Mouse (Mus musculus) monocyte, adult 5-6 weeks (primary cell): ENCODE data around the gene Gtf2a2. TPM values are rescaled to one million over a fixed set of nuclear protein-coding genes. Genes with fewer than 3 reads are reported as not detected.

Experiments used
- ATAC-seq: fragments of 153-309, 156-312 bp; replicated peaks from 2 replicates; pipeline ENCODE4 v1.8.0; 2017; ENCODE audit warnings: mild to moderate bottlenecking; ENCODE audit not compliant: low TSS enrichment, insufficient number of reproducible peaks, severe bottlenecking, poor library complexity, low FRiP score
- total RNA-seq: library from RNA; stranded (forward); fragments of 200-1000, 200-491, 200-594 nt; gene quantifications from 3 replicates; pipeline ENCODE4 v1.2.3, GENCODE M21; 2017

Gtf2a2 gene
- total RNA-seq, 1 experiment from 2014 or later = 156 TPM

GRCm38 (mm10) chr9:70047839-70048238 is 35.5 kb downstream of the Gtf2a2 start:
- ATAC-seq = no peak

GRCm38 (mm10) chr9:70048280-70048679 is 35.9 kb downstream of the Gtf2a2 start:
- no peak for ATAC-seq

- ATAC-seq = no peak
These were observed 36.5 kb downstream of the Gtf2a2 start for GRCm38 (mm10) chr9:70048751-70049415.

- ATAC-seq = no peak
These were observed 37.0 kb downstream of the Gtf2a2 start for GRCm38 (mm10) chr9:70049416-70049783.

GRCm38 (mm10) chr9:70049839-70050238 is 37.5 kb downstream of the Gtf2a2 start:
- no peak for ATAC-seq

GRCm38 (mm10) chr9:70052730-70053129 is 40.4 kb downstream of the Gtf2a2 start:
- ATAC-seq = no peak

- ATAC-seq = no peak
These were observed 41.1 kb downstream of the Gtf2a2 start for GRCm38 (mm10) chr9:70053411-70053810.

- no peak for ATAC-seq
These were observed 49.7 kb downstream of the Gtf2a2 start for GRCm38 (mm10) chr9:70062012-70062411.

GRCm38 (mm10) chr9:70067497-70067896 is 55.1 kb downstream of the Gtf2a2 start:
- ATAC-seq = no peak

- no peak for ATAC-seq
These were observed 57.6 kb downstream of the Gtf2a2 start for GRCm38 (mm10) chr9:70069961-70070435.

- no peak for ATAC-seq
These were observed 60.0 kb downstream of the Gtf2a2 start for GRCm38 (mm10) chr9:70072387-70072786.

Other genes starting within 250 kb of the Gtf2a2 start
- gene Bnip2, start 23.1 kb upstream of the Gtf2a2 start, total RNA-seq = 212 to 270 TPM (median 222 TPM) in 3 replicates
- gene Gcnt3, start 25.5 kb downstream of the Gtf2a2 start, total RNA-seq = not detected in 3 replicates
- 0.64 to 1.7 TPM (median 0.76 TPM) in 3 replicates for gene Fam81a, start 130.0 kb downstream of the Gtf2a2 start, total RNA-seq
- gene Myo1e, start 194.8 kb downstream of the Gtf2a2 start, total RNA-seq = 14.9 to 33.2 TPM (median 17.7 TPM) in 3 replicates